Mouse (Mus musculus) kidney, embryonic 16.5 days (tissue): Measurements from ENCODE around the gene Samd13. TPM values are rescaled to one million over a fixed set of nuclear protein-coding genes. Genes with fewer than 3 reads are reported as not detected.

Source experiments
- polyA plus RNA-seq: library from polyadenylated mRNA; unstranded; fragments of >200 nt; fragmentation: Nextera tagmentation; extraction: Ambion mirVana; gene quantifications from 2 replicates; pipeline ENCODE4 v1.2.1, GENCODE M21; 2015

Gene Samd13
- polyA plus RNA-seq, 1 experiment from 2014 or later: 1.1 TPM

Other genes starting within 250 kb of the Samd13 start
- 14.0 and 17.4 TPM in 2 replicates for gene Ctbs, start 235.8 kb downstream of the Samd13 start, polyA plus RNA-seq
- 5.1 and 6.4 TPM in 2 replicates for gene Spata1, start 185.8 kb downstream of the Samd13 start, polyA plus RNA-seq
- gene Gng5, start 185.8 kb downstream of the Samd13 start, polyA plus RNA-seq: 865 and 917 TPM in 2 replicates
- gene Rpf1, start 164.2 kb downstream of the Samd13 start, polyA plus RNA-seq: 56.8 and 59.5 TPM in 2 replicates
- 0.25 and 0.51 TPM in 2 replicates for gene Uox, start 115.2 kb downstream of the Samd13 start, polyA plus RNA-seq
- gene Dnase2b, start 70.0 kb downstream of the Samd13 start, polyA plus RNA-seq: not detected in 2 replicates
- 0.14 TPM in 1 of 2 replicates, not detected in the other for gene 4930503B20Rik, start 34.3 kb downstream of the Samd13 start, polyA plus RNA-seq
- 64.8 and 65.4 TPM in 2 replicates for gene Prkacb, start 127.4 kb upstream of the Samd13 start, polyA plus RNA-seq
- 1.7 and 1.8 TPM in 2 replicates for gene Ttll7, start 166.8 kb upstream of the Samd13 start, polyA plus RNA-seq